Mouse (Mus musculus) midbrain, embryonic 10.5 days (tissue): ENCODE results near the gene Prkg2. TPM values are rescaled to one million over a fixed set of nuclear protein-coding genes. Genes with fewer than 3 reads are reported as not detected.

ENCODE experiments used
- DNase-seq: peaks from one replicate; pipeline ENCODE4 v3.0.0-alpha.2; 2017; ENCODE audit warnings: low spot score
- H3K27ac ChIP-seq: fragments of 300-500 bp; sonication (generic); replicated peaks from 2 replicates; pipeline ENCODE4 v1.5.1; 2016; ENCODE audit warnings: mild to moderate bottlenecking
- H3K27me3 ChIP-seq: fragments of 300-500 bp; sonication (generic); 2 replicates; pipeline ENCODE4 v1.6.1; 2016; ENCODE audit warnings: low read depth, mild to moderate bottlenecking; ENCODE audit not compliant: poor library complexity, severe bottlenecking
- H3K36me3 ChIP-seq: fragments of 300-500 bp; sonication (generic); 2 replicates; pipeline ENCODE4 v1.6.1; 2016; ENCODE audit warnings: mild to moderate bottlenecking, moderate library complexity
- H3K4me1 ChIP-seq: fragments of 300-500 bp; sonication (generic); 2 replicates; pipeline ENCODE4 v1.6.1; 2016
- H3K4me3 ChIP-seq: fragments of 300-500 bp; sonication (generic); 2 replicates; pipeline ENCODE4 v1.5.1; 2016; ENCODE audit warnings: mild to moderate bottlenecking, moderate library complexity
- H3K9me3 ChIP-seq: fragments of 300-500 bp; sonication (generic); replicated peaks from 2 replicates; pipeline ENCODE4 v1.6.1; 2016; ENCODE audit warnings: mild to moderate bottlenecking
- WGBS: fragments of 180-500 bp; shearing (Covaris S2); methylation state at CpG from one replicate; pipeline ENCODE4 v1.1.7; 2016; 5-methylcytosine and 5-hydroxymethylcytosine counted together
- polyA plus RNA-seq: library from polyadenylated mRNA; unstranded; fragments of >200 nt; fragmentation: Nextera tagmentation; extraction: Ambion mirVana; gene quantifications from 2 replicates; pipeline ENCODE4 v1.2.1, GENCODE M21; 2016

Prkg2 gene
- polyA plus RNA-seq, 1 experiment from 2014 or later, result 0.90 TPM

DNA sequence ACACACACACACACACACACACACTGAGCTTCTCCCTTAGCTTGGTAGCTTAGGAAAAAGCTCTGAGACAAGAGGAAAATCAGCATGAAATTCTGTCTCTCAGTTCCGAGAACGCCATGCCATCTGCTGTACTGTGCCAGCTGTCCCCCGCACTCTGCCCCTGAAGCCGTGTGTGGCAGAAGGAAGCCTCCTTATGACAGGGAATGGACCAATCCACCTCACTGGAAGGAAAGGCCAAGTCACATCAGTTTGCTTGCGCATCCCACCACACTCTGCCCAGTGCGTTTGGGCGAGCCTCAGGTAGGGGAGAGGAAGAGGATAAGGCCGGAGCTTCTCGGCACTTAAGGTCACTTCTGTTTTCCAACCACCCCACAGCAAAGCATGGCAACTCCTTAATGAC, 98.0 kb downstream of the Prkg2 start:
- peaks cover 5% of the 10 kb centered on the region; the same call in 1 of the 2 replicates for H3K4me1 ChIP-seq
- no peaks in the 10 kb centered on the region for H3K36me3 ChIP-seq
- 93% methylated on average over 9 of the region's 9 CpGs for WGBS
- DNase-seq, result no peak
- no peak overlapping the region for H3K27ac ChIP-seq
- no peak overlapping the region for H3K4me3 ChIP-seq
- H3K27me3 ChIP-seq, result no peaks in the 10 kb centered on the region
- H3K9me3 ChIP-seq, result no peaks in the 10 kb centered on the region

DNA sequence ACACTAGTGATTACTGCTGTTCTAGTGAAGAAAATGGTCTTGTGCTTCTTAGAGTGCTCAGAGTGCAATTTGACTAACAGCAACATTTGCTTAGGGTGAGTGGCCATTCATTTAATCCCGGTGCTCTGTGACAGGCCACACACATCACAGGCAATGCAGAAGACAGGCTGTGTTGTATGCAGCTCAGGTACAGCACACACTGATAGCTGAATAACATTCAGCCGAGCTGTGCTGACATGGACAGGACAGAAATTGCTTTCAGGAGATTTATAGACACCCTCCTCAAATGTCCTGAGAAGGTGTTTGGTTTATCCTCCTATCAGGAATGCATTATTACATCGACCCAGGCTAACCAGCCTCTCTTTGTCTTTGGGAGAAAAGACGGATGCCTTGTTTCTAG, 99.3 kb downstream of the Prkg2 start:
- no peak overlapping the region for H3K4me3 ChIP-seq

DNA sequence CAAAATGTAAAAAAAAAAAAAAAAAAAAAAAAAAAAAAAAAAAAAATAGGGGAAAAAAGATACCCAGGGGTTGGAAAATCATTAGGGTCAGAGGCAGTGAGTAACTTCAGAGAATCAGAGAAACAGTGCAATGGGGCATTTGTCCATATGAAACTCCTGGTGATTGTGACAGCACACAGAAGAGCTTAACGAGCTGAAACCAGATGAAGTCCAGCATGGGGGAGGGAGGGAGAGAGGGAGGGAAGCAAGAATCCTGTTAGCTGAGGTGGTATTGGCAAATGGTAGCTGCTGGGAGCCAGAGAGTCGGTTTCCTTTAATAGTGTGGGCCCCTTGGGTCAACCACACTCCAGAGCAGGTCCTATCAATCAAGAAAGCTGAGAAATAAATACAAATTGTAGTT, 100.5 kb downstream of the Prkg2 start:
- H3K4me1 ChIP-seq, result peaks cover 10% of the 10 kb centered on the region
- no peak overlapping the region for H3K4me3 ChIP-seq
- no peaks in the 10 kb centered on the region for H3K9me3 ChIP-seq
- WGBS, result 60% methylated on average over 2 of the region's 2 CpGs
- H3K36me3 ChIP-seq, result no peaks in the 10 kb centered on the region
- no peaks in the 10 kb centered on the region for H3K27me3 ChIP-seq
- no peak for DNase-seq
- no peak overlapping the region for H3K27ac ChIP-seq

More for the DNA sequence above, 99.3 kb downstream of the Prkg2 start:
- no peak overlapping the region for H3K27ac ChIP-seq
- no peaks in the 10 kb centered on the region for H3K9me3 ChIP-seq
- H3K27me3 ChIP-seq, result no peaks in the 10 kb centered on the region
- WGBS, result 82% methylated on average over 4 of the region's 4 CpGs
- H3K36me3 ChIP-seq, result no peaks in the 10 kb centered on the region
- DNase-seq, result no peak
- H3K4me1 ChIP-seq, result peaks cover 5% of the 10 kb centered on the region; the same call in 1 of the 2 replicates

DNA sequence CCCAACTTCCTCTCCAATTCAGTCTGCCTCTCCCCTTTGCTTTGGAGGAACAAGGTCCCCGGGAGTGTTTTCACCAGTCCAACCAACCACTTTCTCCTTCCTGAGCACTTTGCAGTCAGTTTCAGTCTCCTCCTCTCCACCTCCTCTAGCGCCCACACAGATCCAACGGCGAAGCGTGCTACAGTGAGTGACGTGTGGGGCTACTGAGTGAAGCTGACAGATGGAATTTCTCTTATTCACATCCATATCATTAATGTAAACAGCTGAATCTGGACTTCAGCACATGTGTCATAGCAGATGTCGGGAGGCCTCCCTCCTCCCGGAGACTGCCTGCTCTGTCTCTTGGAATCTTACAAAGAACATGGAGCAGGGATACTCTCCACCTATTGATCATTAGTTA, 101.2 kb downstream of the Prkg2 start:
- WGBS, result 87% methylated on average over 8 of the region's 8 CpGs
- H3K27ac ChIP-seq, result no peak overlapping the region
- no peak for DNase-seq
- H3K36me3 ChIP-seq, result no peaks in the 10 kb centered on the region
- H3K9me3 ChIP-seq, result no peaks in the 10 kb centered on the region
- H3K4me1 ChIP-seq, result peaks cover 11% of the 10 kb centered on the region
- no peaks in the 10 kb centered on the region for H3K27me3 ChIP-seq
- no peak overlapping the region for H3K4me3 ChIP-seq

DNA sequence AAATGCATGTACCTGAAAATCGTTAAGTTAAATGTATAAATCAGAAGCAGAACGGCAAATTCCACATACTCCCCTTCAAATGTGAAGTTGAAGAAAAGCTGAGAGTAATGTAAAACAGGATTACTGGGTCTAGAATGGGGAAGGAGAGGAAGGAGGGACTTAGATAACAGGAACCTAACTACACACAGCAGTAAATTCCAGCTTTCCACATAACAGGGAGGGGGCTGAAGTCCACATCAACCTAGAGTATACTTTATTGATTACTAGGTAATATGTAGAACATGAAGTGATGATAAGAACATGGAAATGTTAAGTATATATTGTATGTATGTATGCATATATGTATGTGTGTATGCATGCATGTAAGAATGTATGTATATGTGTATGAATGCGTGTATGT, 114.2 kb downstream of the Prkg2 start:
- H3K4me1 ChIP-seq, result peaks cover 3% of the 10 kb centered on the region; the same call in 1 of the 2 replicates
- DNase-seq, result no peak
- no peaks in the 10 kb centered on the region for H3K27me3 ChIP-seq
- no peak overlapping the region for H3K27ac ChIP-seq
- no peak overlapping the region for H3K4me3 ChIP-seq
- WGBS, result 94% methylated on average over 3 of the region's 3 CpGs
- H3K9me3 ChIP-seq, result no peaks in the 10 kb centered on the region
- no peaks in the 10 kb centered on the region for H3K36me3 ChIP-seq

DNA sequence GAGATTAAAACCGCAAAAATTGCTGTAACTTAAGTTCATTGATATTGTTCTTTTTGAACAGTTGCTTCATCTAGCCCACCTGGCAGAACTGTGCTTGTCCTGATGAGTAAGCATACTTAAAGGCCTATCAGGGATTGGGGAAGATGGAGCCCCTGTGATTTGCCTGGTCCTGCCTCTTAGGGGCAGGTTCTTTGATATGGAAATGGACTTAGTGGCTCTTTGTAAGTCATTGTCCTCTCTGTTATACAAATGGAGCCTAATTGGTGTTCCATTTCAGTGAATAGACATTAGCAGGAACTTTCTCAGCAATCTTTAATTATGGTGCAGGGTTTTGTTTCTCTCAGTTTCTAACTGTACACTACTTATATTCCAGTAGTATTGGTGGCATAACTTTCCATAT, 115.5 kb downstream of the Prkg2 start:
- H3K4me1 ChIP-seq, result peaks cover 3% of the 10 kb centered on the region; the same call in 1 of the 2 replicates
- no peak for DNase-seq
- 74% methylated on average over 1 of the region's 1 CpGs for WGBS
- H3K4me3 ChIP-seq, result no peak overlapping the region
- no peaks in the 10 kb centered on the region for H3K9me3 ChIP-seq
- no peaks in the 10 kb centered on the region for H3K36me3 ChIP-seq
- no peak overlapping the region for H3K27ac ChIP-seq
- no peaks in the 10 kb centered on the region for H3K27me3 ChIP-seq

DNA sequence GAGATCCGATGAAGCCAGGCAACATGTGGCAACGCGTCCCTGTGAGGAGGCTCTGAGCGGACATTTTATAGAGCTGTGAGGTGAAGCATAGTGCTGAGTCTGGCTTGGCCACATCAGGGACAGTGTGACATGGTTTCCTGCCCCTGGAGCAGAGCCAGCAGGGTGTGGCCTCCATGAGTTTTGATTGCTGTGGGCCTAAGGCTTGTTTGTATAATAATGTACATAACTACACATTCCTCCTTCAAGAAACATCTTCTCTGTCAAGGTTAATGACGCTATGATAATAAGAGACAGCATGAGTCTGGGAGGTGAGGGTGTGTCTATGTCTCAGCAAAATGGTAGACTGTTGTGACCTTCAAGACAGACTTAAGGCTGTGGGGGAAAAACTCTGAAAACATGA, 118.4 kb downstream of the Prkg2 start:
- no peak overlapping the region for H3K4me3 ChIP-seq
- no peak overlapping the region for H3K27ac ChIP-seq
- H3K36me3 ChIP-seq, result no peaks in the 10 kb centered on the region
- no peak for DNase-seq
- no peaks in the 10 kb centered on the region for H3K9me3 ChIP-seq
- WGBS, result 96% methylated on average over 5 of the region's 5 CpGs
- peaks cover 3% of the 10 kb centered on the region; the same call in 1 of the 2 replicates for H3K4me1 ChIP-seq
- no peaks in the 10 kb centered on the region for H3K27me3 ChIP-seq

DNA sequence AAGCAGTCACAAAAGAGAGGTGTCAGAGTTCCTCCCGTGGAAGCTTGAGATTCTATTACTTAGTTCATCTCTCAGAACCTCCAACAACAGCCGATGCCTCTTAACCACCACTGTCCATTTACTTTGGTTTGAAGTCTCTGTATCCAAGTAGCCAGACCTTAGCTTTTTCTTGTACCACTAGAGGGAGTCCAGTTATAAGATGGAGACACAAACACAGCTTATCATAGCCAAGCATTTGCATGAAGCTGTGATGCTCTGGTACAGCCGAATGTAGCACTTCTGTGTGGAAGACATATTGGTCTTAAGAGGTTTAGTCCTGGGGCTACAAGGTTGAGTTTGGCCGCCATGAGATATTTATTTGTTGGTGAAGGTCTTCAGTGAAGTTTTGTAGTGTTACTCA, 134.8 kb downstream of the Prkg2 start:
- Histone ChIP-seq H3K36me3 (no peaks in the 10 kb centered on the region), H3K4me3 (no peak overlapping the region), H3K27me3 (no peaks in the 10 kb centered on the region), H3K9me3 (peaks cover 9% of the 10 kb centered on the region; the same call in 1 of the 2 replicates), H3K27ac (no peak overlapping the region), H3K4me1 (no peaks in the 10 kb centered on the region)
- 76% methylated on average over 4 of the region's 4 CpGs for WGBS
- DNase-seq, result no peak

DNA sequence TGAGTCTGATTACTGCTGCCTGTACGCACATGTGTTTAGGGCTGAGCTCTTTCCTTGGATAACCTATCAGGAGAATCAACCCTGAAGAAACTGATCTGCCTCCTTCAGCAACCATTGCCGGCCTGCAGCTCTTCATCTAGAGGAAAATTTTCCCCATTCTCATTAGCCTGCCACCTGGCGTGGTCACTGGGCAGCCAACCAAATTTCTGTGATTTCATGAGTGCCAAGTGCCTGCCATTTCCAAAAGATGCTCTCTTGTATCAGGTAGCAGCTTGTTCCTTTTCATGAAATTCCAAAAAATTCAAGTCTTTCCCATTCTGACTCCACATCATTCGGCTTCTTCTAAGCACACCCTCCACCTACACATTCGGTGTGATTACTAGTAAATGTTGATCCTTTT, 136.2 kb downstream of the Prkg2 start:
- 88% methylated on average over 5 of the region's 5 CpGs for WGBS
- no peak overlapping the region for H3K27ac ChIP-seq
- H3K9me3 ChIP-seq, result peaks cover 4% of the 10 kb centered on the region; the same call in 1 of the 2 replicates
- H3K4me1 ChIP-seq, result no peaks in the 10 kb centered on the region
- no peak for DNase-seq
- H3K4me3 ChIP-seq, result no peak overlapping the region
- no peaks in the 10 kb centered on the region for H3K36me3 ChIP-seq
- H3K27me3 ChIP-seq, result no peaks in the 10 kb centered on the region

DNA sequence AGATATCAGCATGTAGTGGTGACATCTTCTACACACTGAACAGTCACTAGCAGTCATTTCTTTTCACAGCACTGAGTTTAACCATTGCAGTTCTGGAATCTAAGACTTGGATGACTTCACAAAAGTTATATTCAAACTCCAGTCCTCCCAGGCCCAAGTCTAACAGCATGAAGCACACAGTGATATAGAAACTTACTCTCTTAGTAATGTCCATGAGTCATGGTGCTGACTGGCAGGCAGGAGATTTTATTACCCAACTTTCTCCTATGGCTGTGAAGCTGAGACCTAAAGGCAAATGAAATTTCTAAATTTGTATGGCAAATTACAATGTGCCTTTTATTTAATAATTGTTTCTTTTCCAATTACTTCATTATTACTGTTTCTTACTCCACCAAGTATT, 139.2 kb downstream of the Prkg2 start:
- Histone ChIP-seq H3K36me3 (no peaks in the 10 kb centered on the region), H3K27me3 (no peaks in the 10 kb centered on the region), H3K9me3 (no peaks in the 10 kb centered on the region)

DNA sequence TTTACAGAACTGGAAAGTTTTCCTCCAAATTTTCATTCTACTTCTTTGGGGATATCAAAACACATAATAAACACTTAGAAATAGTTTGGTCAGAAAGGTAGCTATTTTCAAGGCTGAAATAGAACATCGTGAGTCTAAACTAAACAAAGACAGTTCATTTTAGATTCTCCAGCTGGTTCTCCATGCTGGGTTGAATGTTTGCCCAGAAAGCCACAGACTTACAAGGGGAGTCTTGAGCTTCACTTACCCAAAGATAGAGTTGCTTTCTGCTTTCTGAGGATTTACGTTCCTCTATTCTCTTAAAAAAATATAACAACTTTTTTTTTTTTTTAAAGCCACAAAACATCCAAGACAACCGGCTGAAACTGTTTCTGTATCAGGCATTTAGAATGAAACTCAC, 142.9 kb downstream of the Prkg2 start:
- H3K4me1 ChIP-seq, result no peaks in the 10 kb centered on the region
- H3K36me3 ChIP-seq, result no peaks in the 10 kb centered on the region
- no peaks in the 10 kb centered on the region for H3K9me3 ChIP-seq
- H3K27ac ChIP-seq, result no peak overlapping the region
- no peak for DNase-seq
- WGBS, result 97% methylated on average over 3 of the region's 3 CpGs
- H3K4me3 ChIP-seq, result no peak overlapping the region
- no peaks in the 10 kb centered on the region for H3K27me3 ChIP-seq

More for the DNA sequence above, 139.2 kb downstream of the Prkg2 start:
- Histone ChIP-seq H3K27ac (no peak overlapping the region), H3K4me1 (no peaks in the 10 kb centered on the region), H3K4me3 (no peak overlapping the region)
- no peak for DNase-seq

DNA sequence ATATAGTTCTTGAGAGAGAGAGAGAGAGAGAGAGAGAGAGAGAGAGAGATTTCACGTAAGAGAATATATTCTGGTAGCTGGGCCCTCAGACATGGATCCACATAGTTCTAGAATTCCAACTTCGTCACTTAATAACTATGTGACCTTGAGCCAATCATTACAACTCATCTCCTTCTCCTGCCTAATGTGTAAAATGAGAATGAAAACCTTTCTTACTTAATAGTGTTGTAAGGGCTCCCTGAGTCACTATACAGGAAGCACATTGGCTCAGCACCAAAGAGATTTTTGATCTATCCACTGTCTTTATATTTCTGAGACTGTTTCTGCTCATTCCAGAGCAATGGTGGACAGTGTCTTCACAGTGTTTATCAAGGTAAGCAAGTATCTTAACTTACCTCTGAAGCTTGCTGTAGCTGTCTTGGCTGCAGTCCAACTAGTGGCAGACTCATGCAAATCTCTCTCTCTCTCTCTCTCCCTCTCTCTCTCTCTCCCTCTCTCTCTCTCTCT, 146.6 kb downstream of the Prkg2 start:
- no peak overlapping the region for H3K27ac ChIP-seq
- no peaks in the 10 kb centered on the region for H3K4me1 ChIP-seq
- H3K36me3 ChIP-seq, result no peaks in the 10 kb centered on the region
- DNase-seq, result no peak
- H3K27me3 ChIP-seq, result no peaks in the 10 kb centered on the region
- no peaks in the 10 kb centered on the region for H3K9me3 ChIP-seq
- 84% methylated on average over 2 of the region's 2 CpGs for WGBS
- H3K4me3 ChIP-seq, result no peak overlapping the region

DNA sequence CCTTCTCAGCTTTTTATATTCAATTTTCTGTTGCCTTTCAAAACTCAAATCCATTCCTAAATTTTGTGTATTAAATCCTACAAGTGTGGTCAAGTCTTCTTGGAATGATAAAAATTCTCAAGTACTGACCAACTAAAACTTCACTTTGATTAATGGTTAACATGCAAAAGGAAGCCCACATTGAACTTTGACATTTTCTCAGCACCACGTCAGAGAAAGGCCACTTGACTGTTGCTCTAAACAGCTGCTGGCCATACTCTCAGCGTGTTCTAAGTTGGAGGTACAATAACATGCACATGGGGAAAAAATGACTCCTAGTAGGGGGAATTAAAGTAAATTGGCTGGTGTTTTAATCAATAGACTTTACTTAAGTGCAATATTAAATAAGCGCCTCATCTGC, 155.1 kb downstream of the Prkg2 start:
- 77% methylated on average over 3 of the region's 3 CpGs for WGBS
- Histone ChIP-seq H3K27me3 (no peaks in the 10 kb centered on the region), H3K9me3 (no peaks in the 10 kb centered on the region), H3K4me1 (no peaks in the 10 kb centered on the region), H3K27ac (no peak overlapping the region), H3K36me3 (no peaks in the 10 kb centered on the region), H3K4me3 (no peak overlapping the region)
- DNase-seq, result no peak
